Mouse (Mus musculus) C2C12 (cell line): Measurements from ENCODE around the gene Tnip2. TPM values are rescaled to one million over a fixed set of nuclear protein-coding genes. Genes with fewer than 3 reads are reported as not detected.

Source experiments
- H3K27me3 ChIP-seq: one replicate; pipeline ENCODE4 v1.6.1; 2011; ENCODE audit not compliant: control insufficient read depth, insufficient read depth, insufficient read length
- H3K36me3 ChIP-seq: one replicate; pipeline ENCODE4 v1.6.1; 2011; ENCODE audit not compliant: control insufficient read depth, insufficient read depth
- H3K4me3 ChIP-seq: one replicate; pipeline ENCODE4 v1.5.1; 2011; ENCODE audit warnings: mild to moderate bottlenecking, control low read depth; ENCODE audit not compliant: poor library complexity, insufficient read depth, severe bottlenecking
- H3K79me2 ChIP-seq: one replicate; pipeline ENCODE4 v1.6.1; 2011; ENCODE audit not compliant: control insufficient read depth, insufficient read depth
- H3K79me3 ChIP-seq: one replicate; pipeline ENCODE4 v1.6.1; 2011; ENCODE audit warnings: low read depth, control low read depth
- H3ac ChIP-seq: one replicate; pipeline ENCODE3; 2011; ENCODE audit warnings: low read depth; ENCODE audit not compliant: control insufficient read depth, insufficient read length
- CEBPB ChIP-seq: IDR thresholded peaks from one replicate; pipeline ENCODE4 v1.6.1; 2011; ENCODE audit warnings: low read depth, mild to moderate bottlenecking, control low read depth, moderate library complexity
- CTCF ChIP-seq: IDR thresholded peaks from one replicate; pipeline ENCODE4 v1.5.1; 2011; ENCODE audit not compliant: control insufficient read depth, insufficient read depth, insufficient read length
- FOSL1 ChIP-seq: IDR thresholded peaks from one replicate; pipeline ENCODE4 v1.8.0; 2011; ENCODE audit warnings: mild to moderate bottlenecking, low read length; ENCODE audit not compliant: poor library complexity, insufficient read depth, severe bottlenecking
- MAX ChIP-seq: IDR thresholded peaks from one replicate; pipeline ENCODE4 v1.6.1; 2011; ENCODE audit warnings: mild to moderate bottlenecking, control low read depth
- MYOD1 ChIP-seq: IDR thresholded peaks from one replicate; pipeline ENCODE4 v1.6.1; 2011; ENCODE audit warnings: low read depth; ENCODE audit not compliant: control insufficient read depth, insufficient read length
- MYOG ChIP-seq: IDR thresholded peaks from one replicate; pipeline ENCODE4 v1.6.1; 2011; ENCODE audit not compliant: control insufficient read depth, insufficient read length; ENCODE audit errors: extremely low read depth
- USF1 ChIP-seq: IDR thresholded peaks from one replicate; pipeline ENCODE4 v1.6.1; 2011; ENCODE audit warnings: low read depth, mild to moderate bottlenecking, control low read depth, moderate library complexity
- long read RNA-seq, 2 experiments: library from polyadenylated mRNA; unstranded; transcript quantifications; one replicate each; pipeline ENCODE4 v2.0.0; 2019 to 2020
- polyA plus RNA-seq: library from polyadenylated mRNA; unstranded; fragments of >200 nt; fragmentation: generic; extraction: Trizol; gene quantifications from one replicate; pipeline ENCODE4 v1.2.1, GENCODE M21; 2012; ENCODE audit warnings: missing spikeins

Gene Tnip2
- 9.3 TPM for polyA plus RNA-seq
- long read RNA-seq, experiment 1, transcript Tnip2-202 (6 exons, 1,987 nt) = major isoform, 11 of 13 reads
- long read RNA-seq, experiment 1, partial matches to known transcripts = 2 of 13 reads
- long read RNA-seq, experiment 1, other reads (novel, unspliced or antisense) = 0 of 13 reads
- long read RNA-seq, experiment 2, transcript Tnip2-202 (6 exons, 1,987 nt) = major isoform, 61 of 79 reads
- long read RNA-seq, experiment 2, partial matches to known transcripts = 0 of 79 reads
- long read RNA-seq, experiment 2, other reads (novel, unspliced or antisense) = 14 of 79 reads

DNA sequence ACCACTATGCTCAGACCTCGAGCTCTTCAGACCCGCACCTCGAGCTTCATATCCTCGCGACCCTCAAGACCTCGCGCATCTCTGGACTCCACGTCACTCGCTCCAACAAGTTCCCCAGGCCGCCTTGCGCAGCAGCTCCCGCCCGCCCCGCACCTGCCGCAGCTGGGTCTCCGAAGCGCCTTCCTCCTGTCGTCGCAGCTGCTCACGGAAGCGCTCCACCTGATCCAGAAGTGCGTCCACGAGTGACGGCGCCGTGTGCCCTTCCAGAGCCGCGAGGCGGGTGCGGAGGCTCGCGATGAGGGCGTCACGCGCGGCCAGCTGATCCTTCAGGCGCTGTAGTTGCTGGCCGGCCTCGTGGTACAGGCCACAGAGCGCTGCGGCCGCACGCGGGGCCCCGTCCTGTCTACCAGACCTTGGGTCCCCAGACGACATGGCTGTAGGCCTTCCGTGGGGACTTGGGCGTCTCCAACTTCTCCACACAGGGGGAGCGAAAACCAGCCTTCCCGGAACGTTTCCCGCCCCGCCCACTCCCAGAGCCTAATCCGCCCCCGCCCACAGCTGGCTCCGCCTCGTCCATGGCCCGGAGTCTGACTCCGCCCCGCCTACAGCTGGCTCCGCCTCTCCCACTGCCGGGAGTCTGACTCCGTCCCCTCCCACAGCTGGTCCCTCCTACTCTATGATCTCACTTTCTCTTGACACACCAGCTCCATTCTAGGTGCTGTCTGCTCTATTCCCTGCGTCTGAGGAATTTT, at the start of gene Tnip2:
Tnip2 (minus strand) TSS at position 526 of the 752 bp plus-strand sequence.
- Histone ChIP-seq H3K4me3 (peak within 1 kb of the TSS; percentile 71), H3K27me3 (no peaks in the 10 kb centered on the region), H3K79me2 (peaks cover 15% of the 10 kb centered on the region), H3ac (peak within 1 kb of the TSS; percentile 93), H3K79me3 (no peaks in the 10 kb centered on the region), H3K36me3 (no peaks in the 10 kb centered on the region)
- TF ChIP-seq MYOG (no peak), FOSL1 (no peak), MAX (peak; percentile 8), USF1 (no peak)

GRCm38 (mm10) chr5:34551821-34552220, 38.0 kb upstream of the Tnip2 start:
- H3K36me3 ChIP-seq = peaks cover 15% of the 10 kb centered on the region

GRCm38 (mm10) chr5:34550251-34550650, 36.5 kb upstream of the Tnip2 start:
- no peak for TF ChIP-seq MAX
- no peak for TF ChIP-seq CTCF
- no peak for TF ChIP-seq MYOG
- H3K79me3 ChIP-seq = peaks cover 3% of the 10 kb centered on the region

More at GRCm38 (mm10) chr5:34551821-34552220, 38.0 kb upstream of the Tnip2 start:
- no peaks in the 10 kb centered on the region for H3K27me3 ChIP-seq
- TF ChIP-seq MYOG (no peak), USF1 (peak; percentile 41), MAX (no peak)
- no peak overlapping the region for H3ac ChIP-seq
- H3K79me2 ChIP-seq = peaks cover 10% of the 10 kb centered on the region
- no peak overlapping the region for H3K4me3 ChIP-seq
- H3K79me3 ChIP-seq = no peaks in the 10 kb centered on the region

GRCm38 (mm10) chr5:34549483-34550221, 35.9 kb upstream of the Tnip2 start:
- no peaks in the 10 kb centered on the region for H3K27me3 ChIP-seq
- H3K79me2 ChIP-seq = peaks cover 10% of the 10 kb centered on the region
- no peak overlapping the region for H3K4me3 ChIP-seq
- peaks cover 5% of the 10 kb centered on the region for H3K79me3 ChIP-seq
- no peak for TF ChIP-seq MAX
- TF ChIP-seq CEBPB = no peak
- no peak overlapping the region for H3ac ChIP-seq
- peaks cover 16% of the 10 kb centered on the region for H3K36me3 ChIP-seq

More at GRCm38 (mm10) chr5:34550251-34550650, 36.5 kb upstream of the Tnip2 start:
- Histone ChIP-seq H3ac (no peak overlapping the region), H3K36me3 (peaks cover 11% of the 10 kb centered on the region), H3K4me3 (no peak overlapping the region), H3K27me3 (no peaks in the 10 kb centered on the region), H3K79me2 (peaks cover 10% of the 10 kb centered on the region)

GRCm38 (mm10) chr5:34549135-34549482, 35.3 kb upstream of the Tnip2 start:
- Histone ChIP-seq H3K36me3 (peaks cover 14% of the 10 kb centered on the region), H3K79me3 (peaks cover 5% of the 10 kb centered on the region), H3K4me3 (no peak overlapping the region), H3K27me3 (no peaks in the 10 kb centered on the region), H3ac (no peak overlapping the region), H3K79me2 (peaks cover 14% of the 10 kb centered on the region)
- TF ChIP-seq MAX (no peak), CTCF (no peak), CEBPB (no peak), MYOD1 (no peak), FOSL1 (no peak), MYOG (no peak), USF1 (no peak)

GRCm38 (mm10) chr5:34547410-34547809, 33.6 kb upstream of the Tnip2 start:
- Histone ChIP-seq H3K36me3 (peaks cover 7% of the 10 kb centered on the region), H3K79me2 (peaks cover 25% of the 10 kb centered on the region), H3ac (no peak overlapping the region), H3K79me3 (peaks cover 5% of the 10 kb centered on the region), H3K27me3 (no peaks in the 10 kb centered on the region), H3K4me3 (no peak overlapping the region)
- TF ChIP-seq CEBPB = no peak
- TF ChIP-seq USF1 = no peak
- no peak for TF ChIP-seq CTCF
- TF ChIP-seq MYOD1 = no peak
- no peak for TF ChIP-seq MYOG
- no peak for TF ChIP-seq FOSL1
- no peak for TF ChIP-seq MAX
